Mouse (Mus musculus) erythroblast, adult 5-6 weeks (primary cell): ENCODE measurements around the gene Pcp4. TPM values are rescaled to one million over a fixed set of nuclear protein-coding genes. Genes with fewer than 3 reads are reported as not detected.
A peak's percentile ranks its signal among the peaks of the same experiment; 100 is the strongest.
"Not testable (repeated sequence)": the region's sequence is repeated elsewhere in the genome, so short reads cannot be mapped to it uniquely, and the experiment has no call there.

Experiments
- ATAC-seq: replicated peaks from 2 replicates; pipeline ENCODE4 v1.8.0; 2016; ENCODE audit warnings: moderate number of reproducible peaks, mild to moderate bottlenecking, moderate TSS enrichment, inconsistent platforms; ENCODE audit not compliant: poor library complexity, low FRiP score, severe bottlenecking
- total RNA-seq, 2 experiments: library from RNA; stranded (forward) in 1 of 2; stranded (reverse) in 1 of 2; fragments of 150-400 nt in 1 of 2; fragments of 200-764, 138-1000 nt in 1 of 2; gene quantifications; 2 replicates each; pipeline versions ENCODE4 v1.2.3 to v1.2.4; 2015 to 2017; ENCODE audit warnings: low replicate concordance in 2 of 2

Gene Pcp4
- total RNA-seq (2015; ENCODE audit: low replicate concordance), result not detected in 2 replicates
- not detected in 2 replicates for total RNA-seq (2017; ENCODE audit: low replicate concordance)

GRCm38 (mm10) chr16:96467445-96467844 is at the start of gene Pcp4:
TSS of gene Pcp4 (plus strand) at chr16:96467606.
- peak; percentile 69; the same call in 1 of the 2 replicates for ATAC-seq

- no peak for ATAC-seq
Measured at GRCm38 (mm10) chr16:96425044-96425443, 42.4 kb upstream of the Pcp4 start.

GRCm38 (mm10) chr16:96426671-96427070 is 40.7 kb upstream of the Pcp4 start:
- ATAC-seq, result no peak

- ATAC-seq, result no peak
Measured at GRCm38 (mm10) chr16:96429046-96429445, 38.4 kb upstream of the Pcp4 start.

- no peak for ATAC-seq
Measured at GRCm38 (mm10) chr16:96433266-96433665, 34.1 kb upstream of the Pcp4 start.

GRCm38 (mm10) chr16:96434024-96434785 is 33.2 kb upstream of the Pcp4 start:
- ATAC-seq, result no peak

- no peak for ATAC-seq
Measured at GRCm38 (mm10) chr16:96438946-96439345, 28.5 kb upstream of the Pcp4 start.

- ATAC-seq, result no peak
Measured at GRCm38 (mm10) chr16:96439682-96440081, 27.7 kb upstream of the Pcp4 start.

GRCm38 (mm10) chr16:96440871-96441270 is 26.5 kb upstream of the Pcp4 start:
- no peak for ATAC-seq

- ATAC-seq, result no peak
Measured at GRCm38 (mm10) chr16:96441826-96442225, 25.6 kb upstream of the Pcp4 start.

GRCm38 (mm10) chr16:96443468-96443867 is 23.9 kb upstream of the Pcp4 start, which contains the start of gene Itgb2l:
TSS of gene Itgb2l (minus strand) at chr16:96443619.
- no peak for ATAC-seq

- not testable (repeated sequence) for ATAC-seq
Measured at GRCm38 (mm10) chr16:96450871-96451270, 16.5 kb upstream of the Pcp4 start.

- no peak for ATAC-seq
Measured at GRCm38 (mm10) chr16:96454086-96454485, 13.3 kb upstream of the Pcp4 start.

GRCm38 (mm10) chr16:96457612-96458011 is 9.8 kb upstream of the Pcp4 start:
- no peak for ATAC-seq

GRCm38 (mm10) chr16:96459356-96459755 is 8.1 kb upstream of the Pcp4 start:
- no peak for ATAC-seq

GRCm38 (mm10) chr16:96460788-96461187 is 6.6 kb upstream of the Pcp4 start:
- no peak for ATAC-seq

- ATAC-seq, result no peak
Measured at GRCm38 (mm10) chr16:96468011-96468410, 605 bp downstream of the Pcp4 start.

GRCm38 (mm10) chr16:96468698-96469097 is 1.3 kb downstream of the Pcp4 start:
- ATAC-seq, result no peak

- ATAC-seq, result no peak
Measured at GRCm38 (mm10) chr16:96469640-96470039, 2.2 kb downstream of the Pcp4 start.

GRCm38 (mm10) chr16:96472361-96472760 is 5.0 kb downstream of the Pcp4 start:
- no peak for ATAC-seq

- ATAC-seq, result no peak
Measured at GRCm38 (mm10) chr16:96472816-96473215, 5.4 kb downstream of the Pcp4 start.

GRCm38 (mm10) chr16:96474185-96474584 is 6.8 kb downstream of the Pcp4 start:
- no peak for ATAC-seq
